Mouse (Mus musculus) midbrain, postnatal 0 days (tissue): ENCODE measurements at regions not wholly inside any gene's neighbourhood (a gene's known extent, or its start where the extent isn't known, plus 50 kb on each side); places are given as distances from the start of the nearest gene placed in this dataset.
A peak's percentile ranks its signal among the peaks of the same experiment; 100 is the strongest.
"Not testable (repeated sequence)": the region's sequence is repeated elsewhere in the genome, so short reads cannot be mapped to it uniquely, and the experiment has no call there.

ENCODE experiments used
- ATAC-seq: fragments of 200-750 bp; cut with Nextera tagmentation; 2 replicates; pipeline ENCODE4 v1.8.0; 2017; ENCODE audit warnings: moderate number of reproducible peaks, mild to moderate bottlenecking, moderate TSS enrichment, moderate library complexity; ENCODE audit not compliant: low FRiP score
- DNase-seq: peaks from one replicate; pipeline ENCODE4 v3.0.0-alpha.2; 2015; ENCODE audit warnings: low spot score
- H3K27ac ChIP-seq: fragments of 300-500 bp; sonication (generic); 2 replicates; pipeline ENCODE4 v1.5.1; 2014; ENCODE audit warnings: low read depth, mild to moderate bottlenecking, low read length, mixed read lengths
- H3K27me3 ChIP-seq: fragments of 300-500 bp; sonication (generic); 2 replicates; pipeline ENCODE4 v1.6.1; 2014; ENCODE audit warnings: low read length, control low read depth, mixed read lengths; ENCODE audit not compliant: insufficient read depth
- H3K36me3 ChIP-seq: fragments of 300-500 bp; sonication (generic); 2 replicates; pipeline ENCODE4 v1.6.1; 2014; ENCODE audit warnings: low read length, control low read depth, mixed read lengths; ENCODE audit not compliant: insufficient read depth
- H3K4me1 ChIP-seq: fragments of 300-500 bp; sonication (generic); 2 replicates; pipeline ENCODE4 v1.6.1; 2014; ENCODE audit warnings: mild to moderate bottlenecking, control low read depth, antibody characterized with exemption, low read length, mixed read lengths; ENCODE audit not compliant: insufficient read depth
- H3K4me2 ChIP-seq: fragments of 300-500 bp; sonication (generic); 2 replicates; pipeline ENCODE4 v1.6.1; 2014; ENCODE audit warnings: low read depth, mild to moderate bottlenecking, low read length, mixed read lengths; ENCODE audit not compliant: poor library complexity, severe bottlenecking
- H3K4me3 ChIP-seq: fragments of 300-500 bp; sonication (generic); 2 replicates; pipeline ENCODE4 v1.5.1; 2014; ENCODE audit warnings: low read depth, mild to moderate bottlenecking, low read length, moderate library complexity
- H3K9ac ChIP-seq: fragments of 300-500 bp; sonication (generic); replicated peaks from 2 replicates; pipeline ENCODE4 v1.6.1; 2014; ENCODE audit warnings: mild to moderate bottlenecking, low read length, moderate library complexity, mixed read lengths; ENCODE audit not compliant: poor library complexity, severe bottlenecking
- H3K9me3 ChIP-seq: fragments of 300-500 bp; sonication (generic); 2 replicates; pipeline ENCODE4 v1.6.1; 2016; ENCODE audit warnings: low read length, control low read depth
- CTCF ChIP-seq: IDR thresholded peaks from 2 replicates; pipeline ENCODE4 v1.5.1; 2016; ENCODE audit warnings: antibody characterized with exemption, mild to moderate bottlenecking
- WGBS: fragments of 180-500 bp; shearing (Covaris S2); extraction: QIAGEN DNeasy Blood & Tissue Kit; methylation state at CpG from one replicate; pipeline ENCODE4 v1.1.7; 2014; 5-methylcytosine and 5-hydroxymethylcytosine counted together

GRCm38 (mm10) chr14:102769716-102770115, 212.7 kb downstream of the Kctd12 start:
- Histone ChIP-seq H3K9ac (no peak overlapping the region), H3K4me1 (no peaks in the 10 kb centered on the region), H3K9me3 (no peaks in the 10 kb centered on the region), H3K36me3 (no peaks in the 10 kb centered on the region), H3K27ac (no peak overlapping the region), H3K4me2 (no peak overlapping the region), H3K4me3 (no peak overlapping the region), H3K27me3 (no peaks in the 10 kb centered on the region)
- DNase-seq, result no peak
- WGBS, result 74% methylated on average over 3 of the region's 3 CpGs
- peak; percentile 30 for TF ChIP-seq CTCF
- no peak for ATAC-seq

DNA sequence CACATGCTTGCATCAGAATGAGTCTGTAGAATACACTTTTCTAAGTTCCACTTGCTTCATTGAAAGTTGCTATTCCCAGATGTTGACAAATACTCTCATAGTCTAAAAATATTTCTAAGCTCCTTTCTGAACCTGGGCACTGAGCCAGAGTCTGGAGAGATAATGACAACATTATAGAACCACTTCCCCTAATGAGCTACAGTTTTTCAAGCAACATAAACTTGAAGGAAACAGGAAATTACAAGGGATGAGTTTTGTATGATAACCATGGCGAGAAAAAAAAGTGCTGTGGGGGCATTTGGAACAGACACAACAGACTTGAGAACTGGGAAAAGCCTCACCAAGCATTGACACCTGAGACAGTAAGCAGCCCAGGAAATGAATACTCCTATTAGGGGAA, 233.8 kb downstream of the Kctd12 start:
- Histone ChIP-seq H3K27me3 (no peaks in the 10 kb centered on the region), H3K4me3 (no peak overlapping the region), H3K9ac (no peak overlapping the region), H3K36me3 (no peaks in the 10 kb centered on the region), H3K9me3 (no peaks in the 10 kb centered on the region), H3K4me2 (no peak overlapping the region), H3K4me1 (no peaks in the 10 kb centered on the region), H3K27ac (no peak overlapping the region)
- TF ChIP-seq CTCF, result no peak
- ATAC-seq, result no peak
- 88% methylated on average over 1 of the region's 1 CpGs for WGBS
- peak; percentile 27 for DNase-seq

DNA sequence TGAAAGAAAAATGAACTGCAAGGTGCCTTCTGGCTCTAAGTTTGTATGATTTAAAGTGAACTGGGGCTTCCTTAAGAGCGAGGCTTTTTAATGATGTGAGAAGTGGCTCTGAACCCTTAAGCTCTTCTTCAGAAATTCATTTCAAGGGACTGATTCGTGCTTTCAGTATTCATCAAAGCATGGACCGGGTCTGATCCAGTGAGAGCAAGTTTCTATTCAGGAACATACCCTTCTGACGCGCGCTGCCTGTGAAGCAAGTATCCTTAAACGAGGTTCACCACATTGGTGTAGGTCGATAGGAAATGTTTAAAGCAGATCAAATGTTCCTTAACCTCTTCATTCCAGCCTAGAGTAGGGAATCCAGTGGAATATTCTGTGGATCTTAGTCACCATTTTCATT, 240.1 kb downstream of the Kctd12 start:
- ATAC-seq (peak; percentile 41; the same call in 1 of the 2 replicates), DNase-seq (no peak)
- no peak for TF ChIP-seq CTCF
- WGBS, result 62% methylated on average over 8 of the region's 8 CpGs
- H3K9ac ChIP-seq, result no peak overlapping the region
- H3K9me3 ChIP-seq, result no peaks in the 10 kb centered on the region
- H3K36me3 ChIP-seq, result no peaks in the 10 kb centered on the region
- no peaks in the 10 kb centered on the region for H3K27me3 ChIP-seq
- no peaks in the 10 kb centered on the region for H3K4me1 ChIP-seq
- no peak overlapping the region for H3K4me3 ChIP-seq
- no peak overlapping the region for H3K4me2 ChIP-seq
- H3K27ac ChIP-seq, result no peak overlapping the region

DNA sequence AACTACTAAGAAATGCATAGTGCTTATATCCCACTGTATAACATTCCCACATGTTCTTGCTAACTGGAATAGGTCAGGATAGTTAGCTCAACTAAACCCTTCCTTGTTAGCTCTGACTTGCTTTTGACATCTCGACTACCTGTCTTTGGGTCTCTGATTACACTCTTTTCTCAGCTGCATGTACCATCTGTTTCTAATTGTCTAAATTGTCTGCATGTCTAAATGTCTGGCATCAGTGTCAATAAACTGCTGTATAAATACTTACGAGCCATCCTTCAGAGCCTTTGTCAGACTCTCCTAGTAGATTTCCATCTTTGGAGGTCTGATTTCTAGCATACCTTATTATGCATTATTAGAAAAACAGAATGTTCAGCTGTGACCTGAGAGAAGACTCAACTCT, 245.8 kb downstream of the Kctd12 start:
- Histone ChIP-seq H3K9me3 (no peaks in the 10 kb centered on the region), H3K4me1 (no peaks in the 10 kb centered on the region), H3K4me2 (no peak overlapping the region), H3K9ac (no peak overlapping the region), H3K27me3 (no peaks in the 10 kb centered on the region), H3K4me3 (no peak overlapping the region), H3K27ac (no peak overlapping the region), H3K36me3 (no peaks in the 10 kb centered on the region)
- TF ChIP-seq CTCF, result no peak
- DNase-seq (no peak), ATAC-seq (no peak)
- 88% methylated on average over 2 of the region's 2 CpGs for WGBS

DNA sequence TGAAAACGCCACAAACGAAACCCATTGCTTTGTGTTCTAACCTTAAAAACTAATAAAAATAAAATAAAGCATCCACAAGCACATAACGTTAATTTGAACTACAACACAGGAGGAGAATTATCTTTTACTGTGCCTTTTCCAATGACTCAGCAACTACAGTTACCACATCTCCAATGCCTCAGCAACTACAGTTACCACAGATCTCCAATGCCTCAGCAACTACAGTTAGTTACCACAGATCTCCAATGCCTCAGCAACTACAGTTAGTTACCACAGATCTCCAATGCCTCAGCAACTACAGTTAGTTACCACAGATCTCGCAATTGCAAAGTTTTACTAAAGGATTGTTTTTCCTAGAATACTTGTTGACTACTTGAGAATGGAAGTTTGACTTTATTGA, 248.7 kb downstream of the Kctd12 start:
- not testable (repeated sequence) for ATAC-seq, H3K9ac ChIP-seq, H3K4me2 ChIP-seq, DNase-seq, H3K27ac ChIP-seq, H3K27me3 ChIP-seq, H3K36me3 ChIP-seq, H3K4me1 ChIP-seq, H3K9me3 ChIP-seq, H3K4me3 ChIP-seq
- 92% methylated on average over 4 of the region's 4 CpGs for WGBS

GRCm38 (mm10) chr14:102731746-102732145, 250.7 kb downstream of the Kctd12 start:
- ATAC-seq, result no peak

More at GRCm38 (mm10) chr14:102731746-102732145, 250.7 kb downstream of the Kctd12 start:
- no peaks in the 10 kb centered on the region for H3K36me3 ChIP-seq
- no peak overlapping the region for H3K27ac ChIP-seq
- no peaks in the 10 kb centered on the region for H3K4me1 ChIP-seq
- DNase-seq, result no peak
- no peak for TF ChIP-seq CTCF
- H3K9me3 ChIP-seq, result no peaks in the 10 kb centered on the region
- H3K9ac ChIP-seq, result no peak overlapping the region
- no peaks in the 10 kb centered on the region for H3K27me3 ChIP-seq
- no peak overlapping the region for H3K4me2 ChIP-seq
- H3K4me3 ChIP-seq, result no peak overlapping the region
- WGBS, result 72% methylated on average over 5 of the region's 5 CpGs
